Mouse (Mus musculus): Measurements from ENCODE around the gene Gm10309. TPM values are rescaled to one million over a fixed set of nuclear protein-coding genes. Genes with fewer than 3 reads are reported as not detected.
A peak's percentile ranks its signal among the peaks of the same experiment; 100 is the strongest.

Gene Gm10309
- polyA plus RNA-seq, 1 experiment from 2014 or later: 0.25 TPM

GRCm38 (mm10) chr17:86509871-86510270 lies 4.8 kb upstream of the Gm10309 start:
- H3K4me1 ChIP-seq (replicated peaks): peaks cover 32% of the 10 kb centered on the region
- no peak overlapping the region for H3K4me2 ChIP-seq
- WGBS: 64% methylated on average over 5 of the region's 5 CpGs
- H3K4me3 ChIP-seq: no peak overlapping the region
- no peaks in the 10 kb centered on the region for H3K36me3 ChIP-seq
- peak overlapping the region; percentile 6; the same call in 1 of the 2 replicates for H3K27ac ChIP-seq
- H3K27me3 ChIP-seq: no peaks in the 10 kb centered on the region
- H3K9me3 ChIP-seq (replicated peaks): no peaks in the 10 kb centered on the region
- no peak for ATAC-seq (replicated peaks; ENCODE audit: insufficient number of reproducible peaks, insufficient read depth, low FRiP score, low read depth)
- H3K9ac ChIP-seq: no peak overlapping the region

- H3K27me3 ChIP-seq: no peaks in the 10 kb centered on the region
- no peaks in the 10 kb centered on the region for H3K9me3 ChIP-seq (replicated peaks)
- H3K27ac ChIP-seq: no peak overlapping the region
- no peak for ATAC-seq (replicated peaks; ENCODE audit: insufficient number of reproducible peaks, insufficient read depth, low FRiP score, low read depth)
- H3K4me3 ChIP-seq: no peak overlapping the region
- WGBS: 79% methylated on average over 3 of the region's 3 CpGs
- H3K4me1 ChIP-seq (replicated peaks): peaks cover 18% of the 10 kb centered on the region
- H3K36me3 ChIP-seq: no peaks in the 10 kb centered on the region
- no peak overlapping the region for H3K4me2 ChIP-seq
- no peak overlapping the region for H3K9ac ChIP-seq
These were observed 3.1 kb upstream of the Gm10309 start for GRCm38 (mm10) chr17:86508212-86508490.

- H3K9ac ChIP-seq: no peak overlapping the region
These were observed 2.5 kb upstream of the Gm10309 start for GRCm38 (mm10) chr17:86507342-86508211.

GRCm38 (mm10) chr17:86506881-86507280 lies 1.8 kb upstream of the Gm10309 start:
- Histone ChIP-seq H3K27me3 (no peaks in the 10 kb centered on the region), H3K27ac (peak overlapping the region; percentile 72), H3K4me1 (replicated peaks) (peaks cover 16% of the 10 kb centered on the region), H3K9me3 (replicated peaks) (no peaks in the 10 kb centered on the region), H3K4me2 (no peak overlapping the region), H3K4me3 (no peak overlapping the region), H3K9ac (no peak overlapping the region), H3K36me3 (no peaks in the 10 kb centered on the region)
- no peak for ATAC-seq (replicated peaks; ENCODE audit: insufficient number of reproducible peaks, insufficient read depth, low FRiP score, low read depth)
- WGBS: 60% methylated on average over 5 of the region's 5 CpGs

More at GRCm38 (mm10) chr17:86507342-86508211, 2.5 kb upstream of the Gm10309 start:
- no peak overlapping the region for H3K4me2 ChIP-seq
- no peak overlapping the region for H3K4me3 ChIP-seq
- no peaks in the 10 kb centered on the region for H3K27me3 ChIP-seq
- H3K9me3 ChIP-seq (replicated peaks): no peaks in the 10 kb centered on the region
- H3K36me3 ChIP-seq: no peaks in the 10 kb centered on the region
- WGBS: 58% methylated on average over 19 of the region's 19 CpGs
- H3K4me1 ChIP-seq (replicated peaks): peaks cover 16% of the 10 kb centered on the region
- peak overlapping the region; percentile 72 for H3K27ac ChIP-seq
- no peak for ATAC-seq (replicated peaks; ENCODE audit: insufficient number of reproducible peaks, insufficient read depth, low FRiP score, low read depth)

- H3K27me3 ChIP-seq: no peaks in the 10 kb centered on the region
- H3K4me1 ChIP-seq (replicated peaks): peaks cover 29% of the 10 kb centered on the region
- H3K9ac ChIP-seq: no peak overlapping the region
- H3K9me3 ChIP-seq (replicated peaks): no peaks in the 10 kb centered on the region
- no peak overlapping the region for H3K4me3 ChIP-seq
- WGBS: 79% methylated on average over 9 of the region's 9 CpGs
- no peak overlapping the region for H3K4me2 ChIP-seq
- no peak for ATAC-seq (replicated peaks; ENCODE audit: insufficient number of reproducible peaks, insufficient read depth, low FRiP score, low read depth)
- H3K36me3 ChIP-seq: no peaks in the 10 kb centered on the region
- H3K27ac ChIP-seq: no peak overlapping the region
These were observed 1.7 kb downstream of the Gm10309 start for GRCm38 (mm10) chr17:86503208-86503897.

GRCm38 (mm10) chr17:86501393-86501792 lies 3.6 kb downstream of the Gm10309 start:
- no peaks in the 10 kb centered on the region for H3K9me3 ChIP-seq (replicated peaks)
- H3K27me3 ChIP-seq: no peaks in the 10 kb centered on the region
- no peak overlapping the region for H3K27ac ChIP-seq
- ATAC-seq (replicated peaks; ENCODE audit: insufficient number of reproducible peaks, insufficient read depth, low FRiP score, low read depth): no peak
- H3K4me3 ChIP-seq: no peak overlapping the region
- 76% methylated on average over 4 of the region's 4 CpGs for WGBS
- H3K36me3 ChIP-seq: no peaks in the 10 kb centered on the region
- no peak overlapping the region for H3K9ac ChIP-seq
- H3K4me2 ChIP-seq: no peak overlapping the region
- peaks cover 17% of the 10 kb centered on the region; the same call in 1 of the 2 replicates for H3K4me1 ChIP-seq (replicated peaks)

- Histone ChIP-seq H3K27ac (peak overlapping the region; percentile 73), H3K36me3 (no peaks in the 10 kb centered on the region), H3K4me2 (peak overlapping the region; percentile 4; the same call in 1 of the 2 replicates), H3K4me3 (no peak overlapping the region), H3K4me1 (replicated peaks) (peaks cover 17% of the 10 kb centered on the region; the same call in 1 of the 2 replicates), H3K9ac (no peak overlapping the region), H3K27me3 (no peaks in the 10 kb centered on the region), H3K9me3 (replicated peaks) (no peaks in the 10 kb centered on the region)
- 56% methylated on average over 15 of the region's 15 CpGs for WGBS
- ATAC-seq (replicated peaks; ENCODE audit: insufficient number of reproducible peaks, insufficient read depth, low FRiP score, low read depth): peak; percentile 50; the same call in 1 of the 2 replicates
These were observed 5.5 kb downstream of the Gm10309 start for GRCm38 (mm10) chr17:86499359-86500045.

GRCm38 (mm10) chr17:86497302-86497701 lies 7.7 kb downstream of the Gm10309 start:
- H3K36me3 ChIP-seq: no peaks in the 10 kb centered on the region
- H3K27me3 ChIP-seq: no peaks in the 10 kb centered on the region
- no peak overlapping the region for H3K9ac ChIP-seq
- H3K4me1 ChIP-seq (replicated peaks): peaks cover 19% of the 10 kb centered on the region; the same call in 1 of the 2 replicates
- no peak overlapping the region for H3K27ac ChIP-seq
- H3K9me3 ChIP-seq (replicated peaks): no peaks in the 10 kb centered on the region
- H3K4me3 ChIP-seq: no peak overlapping the region
- 89% methylated on average over 4 of the region's 4 CpGs for WGBS
- no peak overlapping the region for H3K4me2 ChIP-seq
- no peak for ATAC-seq (replicated peaks; ENCODE audit: insufficient number of reproducible peaks, insufficient read depth, low FRiP score, low read depth)

GRCm38 (mm10) chr17:86496123-86496771 lies 8.8 kb downstream of the Gm10309 start:
- no peak overlapping the region for H3K4me3 ChIP-seq
- no peaks in the 10 kb centered on the region for H3K9me3 ChIP-seq (replicated peaks)
- no peak overlapping the region for H3K4me2 ChIP-seq
- H3K4me1 ChIP-seq (replicated peaks): peaks cover 22% of the 10 kb centered on the region; the same call in 1 of the 2 replicates
- WGBS: 84% methylated on average over 9 of the region's 9 CpGs
- ATAC-seq (replicated peaks; ENCODE audit: insufficient number of reproducible peaks, insufficient read depth, low FRiP score, low read depth): no peak
- no peaks in the 10 kb centered on the region for H3K36me3 ChIP-seq
- H3K27ac ChIP-seq: no peak overlapping the region
- no peak overlapping the region for H3K9ac ChIP-seq
- H3K27me3 ChIP-seq: no peaks in the 10 kb centered on the region

GRCm38 (mm10) chr17:86494895-86495294 lies 10.1 kb downstream of the Gm10309 start:
- Histone ChIP-seq H3K4me3 (no peak overlapping the region), H3K4me2 (no peak overlapping the region), H3K27ac (no peak overlapping the region), H3K9ac (no peak overlapping the region), H3K9me3 (replicated peaks) (no peaks in the 10 kb centered on the region), H3K36me3 (no peaks in the 10 kb centered on the region), H3K27me3 (no peaks in the 10 kb centered on the region), H3K4me1 (replicated peaks) (peaks cover 16% of the 10 kb centered on the region; the same call in 1 of the 2 replicates)
- ATAC-seq (replicated peaks; ENCODE audit: insufficient number of reproducible peaks, insufficient read depth, low FRiP score, low read depth): no peak
- WGBS: 55% methylated on average over 6 of the region's 6 CpGs

GRCm38 (mm10) chr17:86494494-86494893 lies 10.5 kb downstream of the Gm10309 start:
- no peak for ATAC-seq (replicated peaks; ENCODE audit: insufficient number of reproducible peaks, insufficient read depth, low FRiP score, low read depth)
- WGBS: 53% methylated on average over 6 of the region's 6 CpGs

More at GRCm38 (mm10) chr17:86494494-86494893, 10.5 kb downstream of the Gm10309 start:
- H3K36me3 ChIP-seq: no peaks in the 10 kb centered on the region
- H3K9me3 ChIP-seq (replicated peaks): no peaks in the 10 kb centered on the region
- no peaks in the 10 kb centered on the region for H3K27me3 ChIP-seq
- no peak overlapping the region for H3K27ac ChIP-seq
- H3K9ac ChIP-seq: no peak overlapping the region
- H3K4me3 ChIP-seq: no peak overlapping the region
- H3K4me2 ChIP-seq: no peak overlapping the region
- H3K4me1 ChIP-seq (replicated peaks): peaks cover 12% of the 10 kb centered on the region; the same call in 1 of the 2 replicates

Measured in heart, embryonic 15.5 days (tissue).